Mouse (Mus musculus) retina, postnatal 7 days (tissue): ENCODE results near the gene Sod1.

Experiments used
- DNase-seq: peaks from one replicate; pipeline ENCODE4 v3.0.0-alpha.2; 2012; ENCODE audit warnings: low read depth, low spot score

Gene Sod1

DNA sequence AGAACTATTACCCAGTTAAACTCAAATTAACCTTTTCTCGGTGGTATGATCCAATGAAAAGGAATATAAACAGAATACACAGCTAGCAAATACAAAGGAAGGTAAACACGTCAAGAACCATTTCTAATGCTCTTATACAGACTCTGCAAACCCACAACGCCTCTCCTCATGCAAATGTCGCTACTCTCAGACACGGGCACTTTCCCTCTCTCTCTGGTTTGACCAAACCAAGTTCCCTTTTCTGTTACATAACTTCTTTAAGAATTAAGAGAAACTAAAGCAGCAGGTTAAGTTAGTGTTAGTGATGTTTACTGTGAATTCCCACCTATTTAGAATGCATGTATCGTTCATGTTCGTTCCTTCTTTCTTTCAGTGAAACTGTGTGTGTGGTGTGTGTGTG, 38.4 kb downstream of the Sod1 start:
- DNase-seq = no peak

DNA sequence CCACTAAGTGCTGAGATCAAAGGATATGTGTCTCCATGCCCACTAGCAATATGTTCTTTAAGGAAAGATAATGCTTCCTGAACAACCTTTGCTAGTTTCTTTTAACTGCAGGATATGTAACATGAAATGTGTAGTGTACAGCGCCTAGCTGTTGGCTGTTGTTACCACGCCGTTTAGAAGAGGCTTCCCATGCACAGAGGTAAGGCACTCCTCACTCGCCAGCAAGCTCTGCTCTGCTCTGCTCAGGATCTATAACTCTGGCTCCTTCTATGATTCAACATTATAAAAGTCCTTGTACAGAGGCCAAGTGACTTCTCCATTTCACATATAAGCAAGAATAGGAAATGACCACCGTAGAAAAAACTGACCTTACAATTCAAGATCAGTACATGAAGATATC, 39.1 kb downstream of the Sod1 start:
- no peak for DNase-seq

DNA sequence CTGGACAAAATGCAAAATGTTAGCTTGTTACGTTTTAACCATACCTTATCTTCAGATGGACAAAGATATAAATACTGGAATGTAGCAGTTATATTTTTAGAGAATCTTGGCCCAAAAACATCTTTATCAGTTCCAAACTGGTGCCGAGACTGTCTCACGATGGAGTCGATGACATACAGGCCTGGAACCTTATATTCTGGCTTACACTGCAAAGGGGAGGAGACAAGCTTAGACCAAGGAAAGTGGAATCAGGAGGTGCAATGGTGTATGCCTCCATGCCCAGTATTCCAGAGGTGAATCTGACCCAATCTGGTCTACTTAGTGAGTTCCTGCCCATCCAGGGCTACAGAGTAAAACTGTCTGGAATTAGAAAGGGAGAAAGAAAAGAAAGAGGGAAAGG, 39.5 kb downstream of the Sod1 start:
- no peak for DNase-seq

DNA sequence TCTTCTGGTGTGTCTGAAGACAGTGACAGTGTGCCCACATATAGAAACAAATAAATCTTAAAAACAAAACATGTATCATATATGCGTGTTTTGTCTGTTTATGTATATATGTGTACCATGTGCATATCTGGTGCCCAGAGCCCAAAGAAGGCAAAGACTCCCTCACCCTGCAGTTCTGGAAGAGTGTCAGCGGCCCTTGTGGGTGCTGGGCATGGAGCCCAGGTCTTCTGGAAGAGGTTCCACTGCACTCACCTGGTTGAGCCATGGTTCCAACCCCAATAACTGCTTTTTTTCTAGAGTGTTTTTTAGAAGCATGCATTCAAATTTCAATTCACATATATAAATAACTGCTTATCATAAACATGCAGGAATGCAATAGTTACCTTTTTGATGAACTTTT, 41.2 kb downstream of the Sod1 start:
- DNase-seq = no peak

DNA sequence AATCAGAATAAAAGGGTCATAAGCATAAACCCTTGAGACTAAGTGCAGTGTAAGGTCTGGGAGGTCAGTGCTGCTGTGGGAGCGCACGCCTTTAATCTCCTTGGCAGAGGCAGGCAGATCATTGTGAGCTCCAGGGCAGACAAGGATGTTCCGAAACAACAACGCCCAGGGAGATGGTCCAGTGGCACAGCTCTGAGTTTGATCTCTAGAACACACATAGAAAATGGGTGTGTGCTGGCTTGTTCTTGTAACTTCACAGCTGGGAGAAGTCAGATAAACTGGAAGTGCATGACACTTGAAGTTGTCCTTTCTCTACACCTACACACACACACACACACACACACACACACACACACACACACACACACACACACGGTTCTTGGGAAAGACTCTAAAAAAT, 43.5 kb downstream of the Sod1 start:
- DNase-seq = no peak

DNA sequence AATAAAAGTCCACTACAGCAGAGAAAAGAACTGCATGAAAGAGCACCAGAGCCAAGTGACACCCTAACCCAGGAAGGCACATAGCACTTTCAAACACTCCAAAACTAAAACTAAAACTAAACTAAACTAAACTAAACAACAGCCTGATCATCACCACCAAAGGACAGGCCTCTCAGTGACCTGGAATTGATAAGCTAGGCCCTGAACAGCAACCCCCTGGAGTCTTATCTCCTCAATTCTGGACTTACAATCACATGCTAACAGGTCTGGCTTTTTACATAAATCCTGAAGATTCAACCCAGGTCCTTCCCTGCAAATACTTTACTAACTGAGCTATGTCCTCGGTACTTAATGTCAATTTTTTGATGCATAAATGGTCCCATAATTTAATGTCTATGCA, 44.6 kb downstream of the Sod1 start:
- no peak for DNase-seq

DNA sequence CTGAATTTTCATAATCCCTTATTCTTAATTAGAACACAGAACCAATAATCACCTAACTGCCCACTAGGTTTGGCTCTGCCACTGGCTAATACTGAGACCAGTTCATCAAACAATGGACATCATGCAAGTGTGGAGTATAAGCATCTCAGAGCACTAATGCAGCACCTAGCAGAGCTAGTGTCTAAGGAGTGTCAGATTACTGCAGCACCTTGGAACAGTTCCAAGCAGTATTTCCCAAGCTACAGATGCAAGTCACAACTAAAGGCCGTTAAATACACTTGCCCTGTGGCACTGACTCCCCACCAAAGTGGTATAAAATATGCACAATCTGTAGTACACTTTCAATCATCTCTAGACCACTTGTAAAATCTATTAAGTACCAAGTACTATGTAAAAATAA, 46.0 kb downstream of the Sod1 start:
- no peak for DNase-seq

DNA sequence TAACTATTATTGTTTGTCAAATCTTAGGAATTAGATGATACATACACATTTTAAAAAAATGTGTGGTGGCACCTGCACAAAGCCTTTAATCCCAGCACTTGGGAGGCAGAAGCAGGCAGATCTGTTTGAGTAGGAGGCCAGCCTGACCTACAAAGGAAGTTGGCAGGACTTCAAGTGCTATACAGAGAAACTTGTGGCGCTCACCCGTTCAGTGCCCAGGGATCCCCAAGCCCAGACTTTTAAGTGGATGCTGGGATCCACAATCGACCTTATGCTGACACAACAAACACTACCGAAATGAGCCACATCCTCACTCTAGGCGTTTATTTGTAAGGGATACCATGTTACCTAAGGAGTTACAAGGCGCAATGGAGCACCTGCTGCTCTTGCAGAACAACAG, 55.0 kb downstream of the Sod1 start:
- DNase-seq = no peak
